Mouse (Mus musculus) liver, adult (tissue): ENCODE data around the gene Tmem170b.

Source experiments
- GATA4 ChIP-seq: IDR thresholded peaks from 2 replicates; pipeline ENCODE4 v1.6.1; 2014; ENCODE audit warnings: mild to moderate bottlenecking, low read length; ENCODE audit not compliant: insufficient replicate concordance

Tmem170b gene

GRCm38 (mm10) chr13:41673541-41673940 lies 67.8 kb downstream of the Tmem170b start:
- TF ChIP-seq GATA4: no peak

GRCm38 (mm10) chr13:41675498-41675897 lies 69.8 kb downstream of the Tmem170b start:
- no peak for TF ChIP-seq GATA4

- no peak for TF ChIP-seq GATA4
Measured at GRCm38 (mm10) chr13:41675966-41676835, 70.5 kb downstream of the Tmem170b start.

- no peak for TF ChIP-seq GATA4
Measured at GRCm38 (mm10) chr13:41676836-41677186, 71.1 kb downstream of the Tmem170b start.

GRCm38 (mm10) chr13:41680854-41681549 lies 75.3 kb downstream of the Tmem170b start:
- TF ChIP-seq GATA4: no peak

GRCm38 (mm10) chr13:41682341-41683119 lies 76.8 kb downstream of the Tmem170b start:
- TF ChIP-seq GATA4: no peak

- no peak for TF ChIP-seq GATA4
Measured at GRCm38 (mm10) chr13:41683356-41684012, 77.8 kb downstream of the Tmem170b start.

GRCm38 (mm10) chr13:41685499-41685898 lies 79.8 kb downstream of the Tmem170b start:
- no peak for TF ChIP-seq GATA4

GRCm38 (mm10) chr13:41689055-41689454 lies 83.3 kb downstream of the Tmem170b start:
- no peak for TF ChIP-seq GATA4

GRCm38 (mm10) chr13:41689598-41690045 lies 83.9 kb downstream of the Tmem170b start:
- TF ChIP-seq GATA4: no peak
